Mouse (Mus musculus): ENCODE data around the gene Nploc4. TPM values are rescaled to one million over a fixed set of nuclear protein-coding genes. Genes with fewer than 3 reads are reported as not detected.

Gene Nploc4
- polyA plus RNA-seq, 1 experiment, result 46.6 TPM

GRCm38 (mm10) chr11:120445475-120445874, 8.0 kb upstream of the Nploc4 start:
- TF ChIP-seq CTCF (IDR thresholded peaks at IDR 0.05; ENCODE audit: low read depth, low read length), result no peak
- TF ChIP-seq POLR2A (IDR thresholded peaks at IDR 0.05; ENCODE audit: borderline replicate concordance, low read depth, low read length), result no peak

GRCm38 (mm10) chr11:120444106-120444505, 6.6 kb upstream of the Nploc4 start:
- H3K4me3 ChIP-seq (ENCODE audit: insufficient read depth, low read length), result no peak overlapping the region
- no peak for TF ChIP-seq POLR2A (IDR thresholded peaks at IDR 0.05; ENCODE audit: borderline replicate concordance, low read depth, low read length)
- H3K4me1 ChIP-seq (ENCODE audit: control insufficient read depth, insufficient read depth, low read length), result peaks cover 26% of the 10 kb centered on the region
- H3K27ac ChIP-seq (ENCODE audit: insufficient read depth, low read depth, low read length), result peak overlapping the region; percentile 5; the same call in 1 of the 2 replicates

More at GRCm38 (mm10) chr11:120445475-120445874, 8.0 kb upstream of the Nploc4 start:
- Histone ChIP-seq H3K27ac (ENCODE audit: insufficient read depth, low read depth, low read length) (no peak overlapping the region), H3K4me1 (ENCODE audit: control insufficient read depth, insufficient read depth, low read length) (peaks cover 26% of the 10 kb centered on the region), H3K4me3 (ENCODE audit: insufficient read depth, low read length) (no peak overlapping the region)

GRCm38 (mm10) chr11:120442765-120443280, 5.3 kb upstream of the Nploc4 start:
- TF ChIP-seq CTCF (IDR thresholded peaks at IDR 0.05; ENCODE audit: low read depth, low read length), result no peak
- TF ChIP-seq POLR2A (IDR thresholded peaks at IDR 0.05; ENCODE audit: borderline replicate concordance, low read depth, low read length), result no peak
- Histone ChIP-seq H3K4me3 (ENCODE audit: insufficient read depth, low read length) (no peak overlapping the region), H3K27ac (ENCODE audit: insufficient read depth, low read depth, low read length) (no peak overlapping the region), H3K4me1 (ENCODE audit: control insufficient read depth, insufficient read depth, low read length) (peaks cover 27% of the 10 kb centered on the region)

GRCm38 (mm10) chr11:120442344-120442743, 4.8 kb upstream of the Nploc4 start, which contains the start of gene Tspan10:
Tspan10 (plus strand) TSS chr11:120442644.
- Histone ChIP-seq H3K4me3 (ENCODE audit: insufficient read depth, low read length) (no peak within 1 kb of the TSS), H3K4me1 (ENCODE audit: control insufficient read depth, insufficient read depth, low read length) (peaks cover 27% of the 10 kb centered on the region), H3K27ac (ENCODE audit: insufficient read depth, low read depth, low read length) (no peak within 1 kb of the TSS)
- no peak for TF ChIP-seq CTCF (IDR thresholded peaks at IDR 0.05; ENCODE audit: low read depth, low read length)
- no peak for TF ChIP-seq POLR2A (IDR thresholded peaks at IDR 0.05; ENCODE audit: borderline replicate concordance, low read depth, low read length)

DNA sequence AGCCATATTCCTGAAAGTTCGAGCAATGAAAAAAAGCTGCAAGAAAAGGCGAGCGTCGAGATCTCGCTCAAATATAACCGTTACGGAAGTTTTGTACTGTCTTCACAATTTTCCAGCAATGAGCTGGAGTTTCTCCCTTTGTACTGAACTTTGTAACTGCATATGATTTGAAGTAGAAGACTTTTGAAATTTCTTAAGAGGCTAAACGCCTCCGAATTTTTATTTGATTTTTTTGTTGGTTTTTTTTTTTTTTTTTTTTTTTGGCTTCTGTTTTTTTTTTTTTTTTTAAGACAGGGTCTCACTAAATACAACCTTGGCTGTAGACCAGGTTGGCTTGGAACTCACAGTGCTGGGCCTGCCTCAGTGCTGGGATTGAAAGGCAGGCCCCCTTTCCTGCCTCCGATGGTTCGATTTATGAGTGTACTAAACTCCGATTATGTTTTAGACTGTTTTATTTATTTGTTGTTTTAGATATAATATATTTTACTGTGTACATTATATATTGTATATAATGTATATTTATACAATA, 413 bp upstream of the Nploc4 start:
- H3K27ac ChIP-seq (ENCODE audit: insufficient read depth, low read depth, low read length), result peak overlapping the region; percentile 37; the same call in 1 of the 2 replicates
- TF ChIP-seq CTCF (IDR thresholded peaks at IDR 0.05; ENCODE audit: low read depth, low read length) (no peak), POLR2A (IDR thresholded peaks at IDR 0.05; ENCODE audit: borderline replicate concordance, low read depth, low read length) (no peak)
- peak overlapping the region; percentile 79 for H3K4me3 ChIP-seq (ENCODE audit: insufficient read depth, low read length)

GRCm38 (mm10) chr11:120426727-120427126, 10.8 kb downstream of the Nploc4 start:
- no peak overlapping the region for H3K4me3 ChIP-seq (ENCODE audit: insufficient read depth, low read length)
- H3K27ac ChIP-seq (ENCODE audit: insufficient read depth, low read depth, low read length), result no peak overlapping the region
- TF ChIP-seq CTCF (IDR thresholded peaks at IDR 0.05; ENCODE audit: low read depth, low read length), result no peak
- no peak for TF ChIP-seq POLR2A (IDR thresholded peaks at IDR 0.05; ENCODE audit: borderline replicate concordance, low read depth, low read length)

More for the DNA sequence above, 413 bp upstream of the Nploc4 start:
- H3K4me1 ChIP-seq (ENCODE audit: control insufficient read depth, insufficient read depth, low read length), result peaks cover 9% of the 10 kb centered on the region

DNA sequence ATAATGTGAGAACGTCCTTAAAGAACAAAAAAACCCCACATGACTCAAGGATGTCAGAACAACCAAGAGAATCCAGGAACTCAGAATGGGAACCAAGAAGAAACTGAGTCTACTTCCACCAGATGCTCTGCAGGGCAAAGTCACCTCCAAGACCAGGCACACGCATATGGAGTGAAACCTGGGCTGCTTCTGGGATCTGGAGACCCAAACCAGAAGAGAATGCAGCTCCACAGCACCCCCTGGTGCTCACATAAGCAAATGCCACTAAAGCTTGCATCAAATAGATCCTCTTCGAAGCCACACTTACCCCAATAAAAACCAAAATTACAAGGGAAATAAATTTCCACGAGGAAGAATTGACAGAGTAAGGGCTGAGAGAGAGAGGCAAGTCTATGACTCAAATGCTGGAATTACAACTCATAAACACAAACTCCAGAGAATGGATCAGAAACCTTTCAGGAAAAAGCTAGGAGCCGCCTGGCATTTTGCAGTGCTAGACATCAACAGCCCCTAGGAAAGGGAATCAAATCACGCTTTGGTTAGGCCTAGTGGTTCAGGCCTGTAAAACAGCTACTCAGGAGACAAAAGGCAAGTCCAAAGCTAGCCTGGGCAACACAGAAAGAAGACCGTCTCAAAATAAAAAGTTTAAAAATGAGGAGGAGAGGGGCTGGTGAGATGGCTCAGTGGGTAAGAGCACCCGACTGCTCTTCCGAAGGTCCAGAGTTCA, 13.8 kb downstream of the Nploc4 start:
- no peak overlapping the region for H3K27ac ChIP-seq (ENCODE audit: insufficient read depth, low read depth, low read length)

More at GRCm38 (mm10) chr11:120426727-120427126, 10.8 kb downstream of the Nploc4 start:
- no peaks in the 10 kb centered on the region; the same call in 1 of the 2 replicates for H3K4me1 ChIP-seq (ENCODE audit: control insufficient read depth, insufficient read depth, low read length)

GRCm38 (mm10) chr11:120422651-120423568, 14.6 kb downstream of the Nploc4 start:
- H3K27ac ChIP-seq (ENCODE audit: insufficient read depth, low read depth, low read length), result no peak overlapping the region
- no peak overlapping the region for H3K4me3 ChIP-seq (ENCODE audit: insufficient read depth, low read length)
- TF ChIP-seq POLR2A (IDR thresholded peaks at IDR 0.05; ENCODE audit: borderline replicate concordance, low read depth, low read length) (no peak), CTCF (IDR thresholded peaks at IDR 0.05; ENCODE audit: low read depth, low read length) (no peak)
- peaks cover 5% of the 10 kb centered on the region for H3K4me1 ChIP-seq (ENCODE audit: control insufficient read depth, insufficient read depth, low read length)

More for the DNA sequence above, 13.8 kb downstream of the Nploc4 start:
- H3K4me1 ChIP-seq (ENCODE audit: control insufficient read depth, insufficient read depth, low read length), result peaks cover 5% of the 10 kb centered on the region
- TF ChIP-seq POLR2A (IDR thresholded peaks at IDR 0.05; ENCODE audit: borderline replicate concordance, low read depth, low read length) (no peak), CTCF (IDR thresholded peaks at IDR 0.05; ENCODE audit: low read depth, low read length) (peak; percentile 77)
- H3K4me3 ChIP-seq (ENCODE audit: insufficient read depth, low read length), result no peak overlapping the region

GRCm38 (mm10) chr11:120418592-120418991, 18.9 kb downstream of the Nploc4 start:
- H3K27ac ChIP-seq (ENCODE audit: insufficient read depth, low read depth, low read length), result no peak overlapping the region
- TF ChIP-seq POLR2A (IDR thresholded peaks at IDR 0.05; ENCODE audit: borderline replicate concordance, low read depth, low read length) (no peak), CTCF (IDR thresholded peaks at IDR 0.05; ENCODE audit: low read depth, low read length) (no peak)
- no peak overlapping the region for H3K4me3 ChIP-seq (ENCODE audit: insufficient read depth, low read length)
- H3K4me1 ChIP-seq (ENCODE audit: control insufficient read depth, insufficient read depth, low read length), result peaks cover 5% of the 10 kb centered on the region
